Mouse (Mus musculus) G1E (cell line): ENCODE data around the gene Cpt1c.

ENCODE experiments used
- CTCF ChIP-seq: IDR thresholded peaks from 2 replicates; pipeline ENCODE4 v1.5.1; 2012; ENCODE audit warnings: low read depth, low read length, inconsistent platforms, mixed read lengths
- GATA1 ChIP-seq: IDR thresholded peaks from 2 replicates; pipeline ENCODE4 v1.6.1; 2012; ENCODE audit warnings: borderline replicate concordance, low read length, inconsistent platforms, mixed read lengths
- GATA2 ChIP-seq: IDR thresholded peaks from 2 replicates; pipeline ENCODE4 v1.6.1; 2012; ENCODE audit warnings: low read depth, low read length, inconsistent platforms, borderline replicate concordance
- POLR2AphosphoS5 ChIP-seq: IDR thresholded peaks from 2 replicates; pipeline ENCODE4 v1.6.1; 2012; ENCODE audit warnings: low read depth, low read length, inconsistent platforms; ENCODE audit not compliant: insufficient replicate concordance
- TAL1 ChIP-seq: conservative IDR thresholded peaks from 2 replicates; pipeline ENCODE4 v1.6.1; 2012; ENCODE audit warnings: low read depth, low read length, inconsistent platforms, mixed read lengths

- no peak for TF ChIP-seq GATA2
- TF ChIP-seq CTCF, result no peak
- TF ChIP-seq GATA1, result no peak
- TF ChIP-seq TAL1, result no peak
- TF ChIP-seq POLR2AphosphoS5, result no peak
These were observed 38.2 kb upstream of the Cpt1c start for GRCm38 (mm10) chr7:45012824-45013223.
